Mouse (Mus musculus): Measurements from ENCODE around the gene 4933430I17Rik.
"Not testable (repeated sequence)": the region's sequence is repeated elsewhere in the genome, so short reads cannot be mapped to it uniquely, and the experiment has no call there.

4933430I17Rik gene

DNA sequence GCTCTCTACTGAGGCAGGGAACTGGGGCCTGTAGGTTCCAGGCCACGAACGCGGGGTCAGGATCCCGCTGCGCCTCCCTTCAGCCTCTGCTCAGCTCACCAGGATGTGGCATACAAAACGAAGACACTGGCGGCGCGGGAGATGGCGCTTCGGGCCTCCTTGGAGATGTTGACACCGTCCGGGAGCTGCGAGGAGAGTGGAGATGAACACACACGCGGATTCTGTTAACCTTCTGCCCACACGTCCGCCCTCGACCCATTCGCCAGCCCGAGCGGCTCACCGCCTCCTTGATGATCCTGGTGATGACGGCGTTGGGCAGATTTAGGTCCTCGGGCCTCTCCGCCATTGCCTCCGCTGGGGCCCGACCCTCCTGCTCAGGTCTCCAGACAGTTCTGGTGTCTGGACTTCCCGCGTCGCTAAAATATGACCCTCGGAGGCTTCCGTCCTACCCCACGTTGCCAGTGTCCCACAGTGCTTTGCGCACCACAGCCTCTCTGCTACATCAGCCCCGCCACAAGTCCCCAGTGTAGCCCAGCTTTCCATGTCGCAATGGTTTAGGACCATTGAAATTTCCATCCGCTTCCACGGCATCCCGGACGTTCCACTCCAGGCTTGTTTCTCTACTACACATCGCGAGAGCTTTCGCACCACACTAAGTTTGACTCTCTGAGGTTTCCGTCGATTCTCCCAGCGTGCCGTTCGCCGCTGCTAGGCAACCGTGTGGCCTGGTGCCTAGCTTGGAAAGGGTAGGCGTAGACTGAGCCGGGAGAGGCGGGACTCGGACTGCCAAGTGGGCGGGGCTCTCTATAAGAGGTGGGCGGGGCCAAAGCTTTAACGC lies at the start of gene 4933430I17Rik, which contains the start of gene Pole3:
TSS of gene 4933430I17Rik (plus strand) at position 719 of the 838 bp plus-strand sequence.
TSS of gene Pole3 (minus strand) at position 418 of the 838 bp plus-strand sequence.
- DNase-seq (ENCODE audit: low spot score): peak; percentile 95

DNA sequence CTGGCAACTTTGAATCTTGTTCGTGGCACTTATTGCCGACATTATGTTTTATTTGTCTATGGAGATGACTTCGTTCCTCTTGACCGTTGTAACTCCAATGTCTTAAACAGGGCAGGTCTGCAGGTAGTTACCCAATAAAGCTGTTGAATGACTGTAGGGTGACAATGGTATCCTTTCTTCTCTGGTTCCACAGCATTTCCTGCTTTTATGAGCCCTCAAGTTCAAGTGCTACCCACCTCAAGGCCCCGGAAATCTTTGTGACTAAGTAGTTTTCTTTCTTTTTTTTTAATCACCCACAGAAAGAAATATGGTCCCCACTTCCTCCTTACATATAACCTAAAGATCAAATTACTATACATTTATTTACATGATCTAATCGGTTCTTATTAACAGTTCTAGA lies 49.4 kb upstream of the 4933430I17Rik start:
- DNase-seq (ENCODE audit: low spot score): no peak

DNA sequence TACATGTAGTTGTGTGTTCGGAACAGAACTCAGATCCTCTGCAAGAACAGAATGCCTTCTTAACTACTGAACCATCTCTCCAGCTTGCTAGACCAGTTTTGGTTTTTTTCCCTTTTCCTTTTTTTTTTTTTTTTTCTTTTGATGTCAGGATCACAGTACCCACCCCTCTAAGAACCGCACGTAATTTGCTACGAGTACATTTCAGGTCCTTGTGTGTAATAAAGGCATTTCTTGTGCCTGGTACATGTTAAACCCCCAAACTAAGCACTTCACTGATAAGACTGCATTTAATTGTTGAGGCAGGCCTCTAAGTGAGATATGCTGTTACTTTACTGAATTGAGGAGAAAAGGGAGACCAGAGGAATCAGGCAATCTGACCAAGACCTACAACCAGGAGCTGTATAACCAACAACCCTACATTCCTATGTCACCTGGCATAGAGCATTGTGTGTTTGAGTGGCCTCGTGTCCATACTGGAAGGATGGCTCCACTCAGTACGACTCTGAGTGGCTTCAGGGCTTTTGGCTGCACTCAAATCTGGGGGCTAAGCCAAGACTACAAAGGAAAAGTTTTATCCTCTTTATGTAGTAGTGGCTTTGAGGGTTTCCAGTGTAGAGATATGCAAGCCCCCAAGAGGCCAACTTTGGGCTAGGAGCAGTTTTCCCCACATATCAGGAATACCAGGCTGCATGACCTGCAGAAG lies 47.5 kb upstream of the 4933430I17Rik start:
- DNase-seq (ENCODE audit: low spot score): no peak

DNA sequence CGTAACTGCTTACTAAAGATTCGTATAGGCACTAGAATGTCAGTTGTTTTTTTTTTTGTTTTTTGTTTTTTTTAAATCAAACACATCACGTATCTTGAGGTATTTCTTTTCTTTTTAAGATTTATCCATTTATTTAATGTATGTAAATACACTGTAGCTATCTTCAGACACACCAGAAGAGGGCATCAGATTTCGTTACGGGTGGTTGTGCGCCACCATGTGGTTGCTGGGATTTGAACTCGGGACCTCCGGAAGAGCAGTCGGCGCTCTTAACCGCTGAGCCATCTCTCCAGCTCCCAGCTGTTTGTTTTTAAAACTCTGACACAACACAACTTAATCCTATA lies 45.6 kb upstream of the 4933430I17Rik start:
- DNase-seq (ENCODE audit: low spot score): not testable (repeated sequence)

DNA sequence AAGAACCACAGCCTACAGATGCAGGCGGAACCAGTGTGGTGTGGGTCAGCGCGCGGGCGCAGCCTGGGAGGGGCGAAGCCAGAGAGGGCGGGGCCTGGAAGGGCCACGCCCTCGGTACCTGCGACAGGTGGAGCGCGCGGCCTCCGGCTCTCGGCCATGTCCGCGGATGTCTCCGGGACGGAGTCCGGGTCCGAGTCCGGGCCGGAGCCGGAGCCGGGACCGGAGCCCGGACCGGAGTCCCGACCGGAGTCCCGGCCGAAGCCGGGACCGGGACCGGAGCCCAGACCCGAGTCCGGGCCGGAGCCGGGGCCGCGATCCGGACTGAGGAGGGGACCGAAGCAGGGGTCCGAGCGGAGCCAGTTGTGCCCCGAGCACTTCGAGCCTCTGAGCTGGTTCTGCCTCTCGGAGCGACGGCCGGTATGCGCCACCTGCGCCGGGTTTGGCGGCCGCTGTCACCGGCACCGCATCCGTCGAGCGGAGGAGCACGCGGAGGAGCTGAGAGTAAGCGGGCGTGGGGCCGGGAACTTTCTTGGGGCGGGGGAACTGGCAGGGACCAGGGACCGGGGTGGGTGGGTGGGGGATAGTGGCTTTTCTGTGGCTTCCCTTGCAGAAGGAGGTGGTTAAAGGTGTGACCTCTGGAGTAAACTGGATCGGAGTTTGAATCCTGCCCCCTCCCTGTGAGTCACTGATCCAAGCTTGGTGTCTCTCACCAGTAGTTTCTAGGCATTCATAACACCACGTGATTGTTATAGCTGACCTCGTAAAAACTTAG lies 45.0 kb upstream of the 4933430I17Rik start, which contains the start of gene Bspry:
TSS of gene Bspry (plus strand) at position 117 of the 772 bp plus-strand sequence.
- no peak for DNase-seq (ENCODE audit: low spot score)

DNA sequence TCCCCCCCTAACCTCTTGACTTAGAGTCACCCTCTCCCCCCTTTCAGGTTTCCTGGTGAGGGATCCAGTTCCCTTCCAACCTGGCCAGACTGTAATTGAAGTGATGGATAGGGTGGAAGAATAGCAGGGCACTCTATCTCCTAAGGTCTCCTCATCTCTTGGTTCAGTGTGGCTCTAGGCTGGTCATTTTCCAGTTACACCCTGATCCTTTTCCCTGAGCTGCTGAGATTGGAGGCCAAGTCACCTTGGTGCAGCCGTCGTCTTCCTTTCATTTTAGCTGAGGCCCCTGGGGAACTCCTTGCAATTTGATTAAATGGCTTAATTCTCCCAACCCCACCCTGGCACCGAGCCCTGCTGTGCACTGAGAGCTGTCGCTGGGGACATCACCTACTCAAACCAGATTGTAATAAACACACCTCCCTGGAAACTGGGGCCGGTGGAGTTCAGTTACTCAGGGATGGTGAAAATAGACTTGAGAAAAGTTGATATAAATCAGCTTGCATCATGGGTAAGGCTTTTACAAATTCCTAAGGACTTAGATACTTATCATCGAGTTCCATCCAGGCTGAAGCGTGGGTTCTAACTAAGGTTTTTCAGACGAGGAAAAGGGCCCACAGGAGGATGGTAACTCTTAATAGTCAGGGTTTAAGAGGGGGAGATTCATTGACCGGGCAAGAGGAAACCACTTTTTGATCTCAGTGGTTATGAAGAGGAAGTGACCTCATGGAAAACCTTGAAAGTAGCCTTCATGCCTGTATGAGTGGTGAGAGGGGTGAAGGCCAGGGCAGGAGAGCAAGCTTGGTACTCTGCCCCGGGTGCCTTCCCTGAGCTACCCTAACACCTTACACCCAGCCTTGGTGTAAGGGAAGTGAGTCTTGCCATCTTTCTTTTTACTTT lies 44.2 kb upstream of the 4933430I17Rik start:
- no peak for DNase-seq (ENCODE audit: low spot score)

DNA sequence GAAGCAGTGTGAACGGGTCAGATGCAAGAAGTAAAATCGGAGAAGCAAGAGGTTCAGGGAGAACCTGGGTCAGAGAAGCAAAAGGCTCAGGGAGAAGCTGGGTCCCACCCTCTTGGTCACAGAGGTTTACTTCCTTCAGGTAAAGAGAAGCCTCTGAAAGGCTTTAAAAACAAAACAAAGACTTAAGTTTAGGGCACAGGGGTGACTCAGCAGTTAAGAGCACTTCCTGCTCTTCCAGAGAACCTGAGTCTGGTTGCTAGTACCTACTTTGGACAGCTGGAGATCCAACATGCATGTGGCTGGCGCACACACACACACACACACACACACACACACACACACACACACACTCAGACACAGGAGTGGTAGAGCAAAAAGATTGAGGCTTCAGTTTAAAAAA lies 40.2 kb upstream of the 4933430I17Rik start:
- DNase-seq (ENCODE audit: low spot score): no peak

DNA sequence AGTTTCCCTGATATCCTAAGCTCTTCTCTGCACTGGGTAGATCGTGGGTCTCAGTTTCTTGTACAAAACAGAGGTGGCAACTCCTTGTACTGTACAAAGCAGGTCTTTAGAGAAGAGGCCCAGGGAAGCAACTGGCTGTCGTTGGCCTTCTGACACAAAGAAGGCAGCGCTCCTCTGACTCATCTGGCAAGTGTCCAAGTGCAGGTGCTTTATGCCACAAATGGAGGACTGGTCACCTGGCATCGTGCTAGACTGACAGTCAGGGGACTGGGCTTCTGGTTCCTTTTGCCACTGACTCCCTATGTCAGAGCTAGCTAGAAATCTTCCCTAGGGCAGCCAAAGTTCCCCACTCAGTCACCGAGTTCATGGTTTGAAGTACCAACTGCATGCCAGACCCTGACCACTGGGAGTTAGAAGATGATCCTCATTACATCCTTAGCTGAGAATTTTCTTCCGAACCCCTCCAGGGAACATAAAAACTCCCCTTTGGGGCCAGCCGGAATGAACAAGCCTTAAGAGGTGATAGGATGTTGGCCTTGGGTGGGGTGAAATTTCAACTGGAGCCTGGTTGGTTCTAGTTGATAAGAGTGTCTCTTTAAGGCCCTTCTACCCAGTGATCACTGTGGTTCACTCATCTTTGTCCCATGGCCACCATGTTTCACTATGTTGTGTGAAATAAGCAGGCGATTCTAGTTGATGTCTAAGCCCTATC lies 39.6 kb upstream of the 4933430I17Rik start:
- no peak for DNase-seq (ENCODE audit: low spot score)

DNA sequence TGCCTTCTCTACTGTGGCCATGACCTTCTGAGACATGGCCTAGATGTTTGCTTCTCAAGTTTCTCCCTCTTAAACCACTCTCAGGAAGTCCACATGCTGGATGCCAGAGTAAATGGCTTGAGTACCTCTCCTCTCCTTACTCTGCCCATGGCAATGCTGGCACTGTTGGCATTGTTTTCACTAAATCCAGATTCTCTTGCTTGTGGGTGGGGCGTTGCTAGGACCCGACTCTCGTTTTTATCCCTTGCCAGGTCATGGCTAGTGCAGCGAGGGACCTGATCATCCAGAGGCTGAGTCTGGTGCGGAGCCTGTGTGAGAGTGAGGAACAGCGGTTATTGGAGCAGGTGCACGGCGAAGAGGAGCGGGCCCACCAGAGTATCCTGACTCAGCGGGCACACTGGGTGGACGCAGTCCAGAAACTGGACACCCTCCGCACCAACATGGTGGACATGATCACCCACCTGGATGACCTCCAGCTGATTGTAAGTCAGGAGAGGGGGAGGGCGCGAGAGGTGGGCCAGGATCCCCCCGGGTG lies 38.9 kb upstream of the 4933430I17Rik start:
- DNase-seq (ENCODE audit: low spot score): no peak

DNA sequence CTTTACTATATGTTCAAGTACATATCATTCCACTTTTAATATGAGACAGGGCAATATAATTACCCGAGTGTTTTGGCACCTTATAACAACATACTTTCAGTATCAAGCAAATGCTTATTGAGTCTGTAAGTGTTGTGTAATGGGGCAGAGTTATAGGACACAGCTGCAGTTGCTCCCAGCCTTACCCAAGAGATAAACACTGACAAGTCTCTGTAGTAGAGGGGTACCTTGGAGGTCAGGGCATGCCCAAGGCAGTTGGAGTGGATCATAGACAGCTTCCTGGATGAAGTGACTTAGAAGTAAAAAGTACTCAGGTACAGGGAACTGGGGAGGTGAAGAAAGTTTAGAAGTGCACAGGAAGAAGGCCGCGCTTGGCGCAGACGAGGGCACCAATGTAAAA lies 38.0 kb upstream of the 4933430I17Rik start:
- DNase-seq (ENCODE audit: low spot score): no peak

DNA sequence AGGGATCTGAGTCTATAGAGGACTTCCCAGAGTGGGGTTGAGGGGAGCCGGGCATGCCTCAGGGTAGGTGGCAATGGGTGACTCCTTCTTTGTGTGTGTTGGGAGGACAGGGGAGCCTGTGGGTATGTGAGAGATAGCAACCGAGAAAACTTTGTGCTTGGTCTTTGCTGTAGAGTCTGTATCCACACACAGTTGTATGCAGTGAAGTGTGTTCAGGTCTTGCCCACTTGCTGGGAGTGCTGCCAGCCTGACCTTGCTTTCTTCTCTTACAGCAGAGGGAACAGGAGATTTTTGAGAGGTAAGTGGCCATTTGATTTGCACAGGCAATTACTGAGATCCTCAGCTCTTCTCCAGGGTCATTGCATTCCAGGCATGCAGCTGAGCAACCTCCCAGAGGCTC lies 37.3 kb upstream of the 4933430I17Rik start:
- DNase-seq (ENCODE audit: low spot score): no peak

DNA sequence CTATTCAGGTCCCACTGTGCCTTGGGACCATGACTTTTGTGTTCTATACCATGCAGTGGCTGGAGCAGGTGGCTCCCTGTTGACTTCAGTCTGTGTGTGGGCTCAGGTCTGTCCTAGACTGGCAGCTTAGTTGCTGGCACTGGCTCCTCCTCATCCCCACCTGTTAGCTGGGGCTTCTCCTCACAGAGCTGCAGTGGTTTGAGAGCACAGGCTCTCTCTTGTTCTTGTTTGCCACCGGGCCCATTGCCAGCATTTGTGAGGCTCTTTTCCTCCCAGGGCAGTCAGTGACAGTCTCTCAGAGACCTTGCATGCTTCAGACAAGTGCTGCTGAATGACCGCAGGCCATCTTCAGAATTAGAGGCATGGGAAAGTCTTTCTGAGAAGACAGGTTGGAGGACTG lies 32.5 kb upstream of the 4933430I17Rik start:
- no peak for DNase-seq (ENCODE audit: low spot score)

DNA sequence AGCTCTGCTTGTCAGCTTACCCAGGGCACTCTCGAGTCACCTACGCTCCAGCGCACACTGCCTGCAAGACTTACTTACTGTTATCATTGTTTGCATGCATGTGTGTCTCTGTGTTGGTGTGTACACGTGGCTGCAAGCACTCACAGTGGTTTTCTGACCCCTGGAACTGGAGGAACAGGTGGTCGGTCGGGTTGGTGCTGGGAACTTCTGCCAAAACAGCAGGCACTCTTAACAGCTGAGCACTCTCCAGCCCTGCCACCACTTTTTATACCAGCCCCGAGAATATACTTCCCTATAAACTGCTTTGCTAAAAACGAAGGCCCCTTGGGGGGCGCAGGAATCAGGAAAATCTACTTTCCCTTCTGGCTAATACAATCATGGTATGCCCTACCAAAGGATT lies 30.9 kb upstream of the 4933430I17Rik start:
- no peak for DNase-seq (ENCODE audit: low spot score)

DNA sequence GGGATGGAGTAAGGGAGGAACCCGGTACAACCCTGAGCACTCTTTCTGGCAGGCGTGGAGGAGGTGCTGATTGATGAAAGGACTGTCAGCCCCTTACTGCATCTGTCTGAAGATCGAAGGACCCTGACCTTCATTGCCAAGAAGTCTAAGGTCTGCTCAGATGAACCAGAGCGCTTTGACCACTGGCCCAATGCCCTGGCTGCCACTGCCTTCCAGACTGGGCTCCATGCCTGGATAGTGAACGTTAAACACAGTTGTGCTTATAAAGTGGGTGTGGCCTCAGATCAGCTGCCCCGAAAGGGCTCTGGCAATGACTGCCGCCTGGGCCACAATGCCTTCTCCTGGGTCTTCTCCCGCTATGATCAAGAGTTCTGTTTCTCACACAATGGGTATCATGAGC lies 29.2 kb upstream of the 4933430I17Rik start:
- no peak for DNase-seq (ENCODE audit: low spot score)

DNA sequence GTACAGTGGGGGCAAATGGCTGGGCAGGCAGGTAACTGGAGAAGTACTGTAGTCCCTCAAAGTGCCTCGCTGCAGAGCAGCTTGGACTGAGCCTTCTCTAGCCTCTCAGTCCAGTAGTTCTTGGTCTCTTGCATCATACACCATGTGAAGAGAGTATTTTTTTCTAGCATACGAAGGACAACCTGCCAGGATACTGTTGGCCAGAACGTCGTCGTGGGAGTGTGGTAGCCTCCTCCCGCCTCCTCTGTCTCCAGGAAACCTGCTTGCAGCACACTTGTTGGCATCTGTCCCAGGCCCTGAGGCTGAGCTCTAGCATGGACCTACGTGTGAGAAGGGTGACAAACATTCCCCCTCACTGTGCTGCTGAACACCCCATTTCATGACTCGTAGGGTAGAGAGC lies 28.4 kb upstream of the 4933430I17Rik start:
- peak; percentile 78 for DNase-seq (ENCODE audit: low spot score)

DNA sequence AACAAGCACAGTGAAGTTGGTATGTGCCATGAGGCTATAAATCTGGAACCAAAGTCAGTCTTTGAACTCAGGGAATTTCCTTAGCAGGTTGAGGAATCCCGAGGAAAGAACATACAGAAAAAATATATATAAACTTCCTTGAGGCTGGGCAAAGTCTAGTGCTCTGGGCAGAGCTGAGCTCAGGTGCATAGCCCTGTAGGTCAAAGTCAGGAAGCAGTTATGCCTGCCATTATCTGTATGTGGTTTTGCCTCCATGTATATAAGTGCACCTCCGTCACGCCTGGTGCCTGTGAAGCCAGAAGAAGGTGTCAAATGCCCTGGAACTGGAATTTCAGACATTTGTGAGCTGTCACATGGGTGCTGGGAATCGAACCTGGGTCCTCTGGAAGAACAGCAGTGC lies 24.4 kb upstream of the 4933430I17Rik start:
- no peak for DNase-seq (ENCODE audit: low spot score)

DNA sequence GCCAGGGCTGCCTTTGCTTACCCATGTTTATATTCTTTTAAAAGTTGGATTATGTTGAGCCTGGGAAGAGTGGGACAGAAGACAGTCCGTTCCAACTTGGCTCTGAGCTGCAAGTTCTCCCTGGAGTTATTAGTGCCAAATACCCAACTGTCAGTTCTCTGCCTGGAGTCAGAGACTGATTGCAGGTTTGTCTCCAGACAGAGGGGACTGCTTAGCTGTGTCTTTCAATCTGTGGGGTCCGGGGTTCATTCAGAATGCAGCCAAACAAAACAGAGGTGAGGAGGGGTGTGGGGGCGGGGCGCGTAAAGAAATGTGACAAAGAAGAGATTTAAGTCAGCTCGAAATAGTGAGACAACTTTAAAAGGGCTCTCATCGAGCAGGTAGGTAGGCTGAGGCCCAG lies 23.6 kb upstream of the 4933430I17Rik start:
- DNase-seq (ENCODE audit: low spot score): no peak

DNA sequence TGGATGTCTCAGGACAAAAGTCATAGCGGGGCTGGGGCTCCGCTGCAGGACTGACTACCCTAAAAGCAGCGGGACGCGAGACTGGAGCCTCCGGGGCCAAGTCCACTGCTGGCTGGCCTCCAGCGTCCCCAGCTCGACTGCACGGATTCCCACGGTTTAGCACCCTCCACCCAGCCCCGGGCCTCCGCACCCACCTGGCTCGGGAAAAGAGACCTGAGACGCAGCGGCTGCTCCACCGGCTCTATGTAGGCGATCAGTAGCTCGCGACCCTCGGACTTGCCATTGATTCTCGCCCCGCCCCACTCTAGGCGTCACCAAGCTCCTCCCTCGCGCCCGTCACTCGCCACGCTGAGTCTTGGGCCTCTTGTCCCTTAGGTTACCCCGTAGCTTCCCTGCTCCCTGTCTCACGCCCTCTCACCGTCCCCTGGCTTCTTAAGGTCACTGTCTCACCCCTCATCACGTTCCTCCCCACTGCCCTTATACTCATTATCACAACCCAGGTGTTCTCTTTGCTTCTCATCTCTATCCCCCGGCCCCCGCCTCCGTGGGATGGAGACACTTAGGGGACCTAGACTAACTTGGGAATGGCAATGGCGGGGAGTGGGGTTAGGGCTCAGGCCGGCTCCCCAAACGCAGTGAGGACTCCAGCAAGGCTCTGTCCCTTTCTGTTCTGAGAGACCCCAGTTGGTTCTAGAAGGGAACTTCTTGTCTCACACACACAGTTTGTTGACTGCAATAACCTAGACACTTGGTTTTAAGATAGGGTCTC lies 23.0 kb upstream of the 4933430I17Rik start:
- DNase-seq (ENCODE audit: low spot score): peak; percentile 82

DNA sequence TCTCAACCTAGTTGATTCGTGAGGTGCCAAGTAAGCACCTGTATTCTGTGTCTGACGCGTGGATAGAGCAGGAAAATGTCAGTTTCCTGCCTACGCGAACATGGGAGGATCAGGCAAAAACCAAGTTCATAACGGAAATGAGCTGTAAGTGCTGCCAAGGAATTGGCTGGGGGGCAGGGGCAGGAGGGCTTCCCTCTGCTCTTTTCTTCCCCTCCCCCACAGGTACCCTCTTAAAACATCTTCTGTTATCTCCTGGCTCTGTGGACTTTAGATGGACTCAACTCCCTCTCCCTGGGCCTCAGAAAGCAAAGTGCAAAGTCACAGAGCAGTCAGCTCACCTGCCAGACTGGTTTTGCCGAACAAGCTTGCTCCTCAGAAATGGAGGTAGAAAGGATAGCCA lies 22.2 kb upstream of the 4933430I17Rik start:
- DNase-seq (ENCODE audit: low spot score): no peak
